Mouse (Mus musculus) myocyte (in vitro differentiated cells): ENCODE data around the gene Pan3. TPM values are rescaled to one million over a fixed set of nuclear protein-coding genes. Genes with fewer than 3 reads are reported as not detected.

Experiments
- H3K27me3 ChIP-seq: one replicate; pipeline ENCODE4 v1.6.1; 2011; ENCODE audit not compliant: control insufficient read depth, insufficient read depth, insufficient read length
- H3K36me3 ChIP-seq: one replicate; pipeline ENCODE4 v1.6.1; 2011; ENCODE audit not compliant: control insufficient read depth, insufficient read depth
- H3K4me2 ChIP-seq: one replicate; pipeline ENCODE4 v1.6.1; 2011; ENCODE audit warnings: low read depth, control low read depth
- H3K4me3 ChIP-seq: one replicate; pipeline ENCODE4 v1.5.1; 2011; ENCODE audit warnings: mild to moderate bottlenecking, control low read depth, moderate library complexity
- H3K79me2 ChIP-seq: one replicate; pipeline ENCODE4 v1.6.1; 2011; ENCODE audit not compliant: control insufficient read depth, insufficient read depth
- H3ac ChIP-seq: one replicate; pipeline ENCODE4 v1.6.1; 2011; ENCODE audit not compliant: control insufficient read depth, insufficient read length
- CEBPB ChIP-seq: IDR thresholded peaks from 2 replicates; pipeline ENCODE4 v1.6.1; 2011; ENCODE audit warnings: mild to moderate bottlenecking, moderate library complexity; ENCODE audit not compliant: poor library complexity, insufficient read depth, severe bottlenecking
- E2F4 ChIP-seq: IDR thresholded peaks from one replicate; pipeline ENCODE4 v1.6.1; 2011; ENCODE audit warnings: mild to moderate bottlenecking, control low read depth, moderate library complexity; ENCODE audit not compliant: insufficient read depth
- MAX ChIP-seq: IDR thresholded peaks from one replicate; pipeline ENCODE4 v1.6.1; 2011; ENCODE audit warnings: low read depth, mild to moderate bottlenecking, control low read depth
- MYOD1 ChIP-seq, 3 experiments: IDR thresholded peaks; one replicate each; pipeline ENCODE4 v1.6.1; 2011; ENCODE audit warnings: control low read depth in 2 of 3, low read depth in 2 of 3, mild to moderate bottlenecking in 2 of 3, moderate library complexity in 1 of 3; ENCODE audit not compliant: insufficient read length in 2 of 3, control insufficient read depth in 1 of 3
- MYOG ChIP-seq, 3 experiments: IDR thresholded peaks; one replicate each; pipeline ENCODE4 v1.6.1; 2011; ENCODE audit warnings: control low read depth in 2 of 3, low read depth in 2 of 3, mild to moderate bottlenecking in 2 of 3; ENCODE audit not compliant: insufficient read length in 2 of 3, control insufficient read depth in 1 of 3, insufficient read depth in 1 of 3
- POLR2A ChIP-seq: IDR thresholded peaks from one replicate; pipeline ENCODE4 v1.6.1; 2011; ENCODE audit warnings: low read depth, mild to moderate bottlenecking, control low read depth, moderate library complexity; ENCODE audit not compliant: insufficient read length
- POLR2AphosphoS2 ChIP-seq: IDR thresholded peaks from one replicate; pipeline ENCODE4 v1.6.1; 2011; ENCODE audit warnings: low read depth, control low read depth; ENCODE audit not compliant: insufficient read length
- REST ChIP-seq: IDR thresholded peaks from one replicate; pipeline ENCODE4 v1.6.1; 2011; ENCODE audit warnings: mild to moderate bottlenecking, control low read depth, moderate library complexity; ENCODE audit not compliant: insufficient read depth, insufficient read length
- SRF ChIP-seq: IDR thresholded peaks from one replicate; pipeline ENCODE4 v1.6.1; 2011; ENCODE audit warnings: low read depth; ENCODE audit not compliant: control insufficient read depth, insufficient read length
- TCF12 ChIP-seq: IDR thresholded peaks from one replicate; pipeline ENCODE4 v1.6.1; 2011; ENCODE audit warnings: mild to moderate bottlenecking, control low read depth; ENCODE audit not compliant: poor library complexity, insufficient read depth, severe bottlenecking
- TCF3 ChIP-seq: IDR thresholded peaks from one replicate; pipeline ENCODE4 v1.6.1; 2011; ENCODE audit warnings: low read depth, control low read depth; ENCODE audit not compliant: insufficient read length
- USF1 ChIP-seq: IDR thresholded peaks from one replicate; pipeline ENCODE4 v1.6.1; 2011; ENCODE audit warnings: low read depth, mild to moderate bottlenecking, control low read depth, moderate library complexity
- polyA plus RNA-seq: library from polyadenylated mRNA; unstranded; fragments of >200 nt; fragmentation: generic; extraction: Trizol; gene quantifications from one replicate; pipeline ENCODE4 v1.2.1, GENCODE M21; 2012; ENCODE audit warnings: missing spikeins

The Pan3 gene
- polyA plus RNA-seq, 1 experiment, result 10.9 TPM

GRCm38 (mm10) chr5:147494388-147494787 is 64.4 kb downstream of the Pan3 start:
- H3K79me2 ChIP-seq, result peaks cover 4% of the 10 kb centered on the region
- peaks cover 2% of the 10 kb centered on the region for H3K36me3 ChIP-seq
- H3K4me3 ChIP-seq, result no peak overlapping the region
- no peaks in the 10 kb centered on the region for H3K27me3 ChIP-seq
- H3K4me2 ChIP-seq, result no peak overlapping the region
- H3ac ChIP-seq, result no peak overlapping the region
- TF ChIP-seq SRF (no peak), MYOD1 (IDR thresholded peaks at IDR 0.05; ENCODE audit: control insufficient read depth in 1 of 3, insufficient read length in 2 of 3, low read depth in 2 of 3) (no peak), MYOG (IDR thresholded peaks at IDR 0.05; ENCODE audit: control insufficient read depth in 1 of 3, insufficient read depth in 1 of 3, insufficient read length in 2 of 3, low read depth in 2 of 3) (no peak), TCF3 (no peak), POLR2A (no peak), CEBPB (no peak), MAX (no peak), POLR2AphosphoS2 (no peak)

GRCm38 (mm10) chr5:147494791-147495376 is 64.9 kb downstream of the Pan3 start:
- TF ChIP-seq POLR2A, result no peak
- TF ChIP-seq MYOD1 (IDR thresholded peaks at IDR 0.05; ENCODE audit: control insufficient read depth in 1 of 3, insufficient read length in 2 of 3, low read depth in 2 of 3), result no peak
- TF ChIP-seq E2F4, result no peak
- no peak for TF ChIP-seq SRF
- TF ChIP-seq TCF3, result no peak
- no peak for TF ChIP-seq TCF12
- no peak for TF ChIP-seq MAX
- no peak for TF ChIP-seq POLR2AphosphoS2
- no peak for TF ChIP-seq USF1
- no peak for TF ChIP-seq CEBPB
- no peak for TF ChIP-seq MYOG (IDR thresholded peaks at IDR 0.05; ENCODE audit: control insufficient read depth in 1 of 3, insufficient read depth in 1 of 3, insufficient read length in 2 of 3, low read depth in 2 of 3)
- TF ChIP-seq REST, result no peak
- H3ac ChIP-seq, result no peak overlapping the region

GRCm38 (mm10) chr5:147495961-147496360 is 66.0 kb downstream of the Pan3 start:
- Histone ChIP-seq H3K4me3 (no peak overlapping the region), H3K36me3 (no peaks in the 10 kb centered on the region), H3K27me3 (no peaks in the 10 kb centered on the region), H3K4me2 (no peak overlapping the region), H3K79me2 (no peaks in the 10 kb centered on the region), H3ac (no peak overlapping the region)
- TF ChIP-seq POLR2A, result no peak
- no peak for TF ChIP-seq SRF
- no peak for TF ChIP-seq MYOG (IDR thresholded peaks at IDR 0.05; ENCODE audit: control insufficient read depth in 1 of 3, insufficient read depth in 1 of 3, insufficient read length in 2 of 3, low read depth in 2 of 3)
- no peak for TF ChIP-seq POLR2AphosphoS2
- no peak for TF ChIP-seq MYOD1 (IDR thresholded peaks at IDR 0.05; ENCODE audit: control insufficient read depth in 1 of 3, insufficient read length in 2 of 3, low read depth in 2 of 3)
- TF ChIP-seq USF1, result no peak
- no peak for TF ChIP-seq REST
- no peak for TF ChIP-seq MAX
- TF ChIP-seq TCF12, result no peak
- TF ChIP-seq CEBPB, result no peak
- no peak for TF ChIP-seq TCF3
- no peak for TF ChIP-seq E2F4

More at GRCm38 (mm10) chr5:147494791-147495376, 64.9 kb downstream of the Pan3 start:
- H3K4me3 ChIP-seq, result no peak overlapping the region
- H3K36me3 ChIP-seq, result no peaks in the 10 kb centered on the region
- no peaks in the 10 kb centered on the region for H3K27me3 ChIP-seq
- peaks cover 4% of the 10 kb centered on the region for H3K79me2 ChIP-seq
- no peak overlapping the region for H3K4me2 ChIP-seq

GRCm38 (mm10) chr5:147496921-147497320 is 67.0 kb downstream of the Pan3 start:
- no peaks in the 10 kb centered on the region for H3K36me3 ChIP-seq
- TF ChIP-seq MYOG (IDR thresholded peaks at IDR 0.05; ENCODE audit: control insufficient read depth in 1 of 3, insufficient read depth in 1 of 3, insufficient read length in 2 of 3, low read depth in 2 of 3), result no peak
- TF ChIP-seq E2F4, result no peak
- TF ChIP-seq MAX, result no peak
- no peak for TF ChIP-seq TCF12
- TF ChIP-seq MYOD1 (IDR thresholded peaks at IDR 0.05; ENCODE audit: control insufficient read depth in 1 of 3, insufficient read length in 2 of 3, low read depth in 2 of 3), result no peak
- no peak for TF ChIP-seq REST
- TF ChIP-seq TCF3, result no peak
- TF ChIP-seq POLR2AphosphoS2, result no peak
- TF ChIP-seq POLR2A, result no peak
- no peak for TF ChIP-seq USF1
- no peak for TF ChIP-seq SRF
- TF ChIP-seq CEBPB, result no peak

More at GRCm38 (mm10) chr5:147496921-147497320, 67.0 kb downstream of the Pan3 start:
- H3K4me2 ChIP-seq, result no peak overlapping the region
- H3K27me3 ChIP-seq, result no peaks in the 10 kb centered on the region
- no peak overlapping the region for H3K4me3 ChIP-seq
- no peaks in the 10 kb centered on the region for H3K79me2 ChIP-seq
- no peak overlapping the region for H3ac ChIP-seq
